Mouse (Mus musculus) left cerebral cortex, postnatal 36 days (tissue): ENCODE measurements at regions not wholly inside any gene's neighbourhood (a gene's known extent, or its start where the extent isn't known, plus 50 kb on each side); places are given as distances from the start of the nearest gene placed in this dataset.
A peak's percentile ranks its signal among the peaks of the same experiment; 100 is the strongest.

Source experiments
- DNase-seq, 2 experiments: peaks; one replicate each; pipeline ENCODE4 v3.0.0; 2021 to 2022; ENCODE audit warnings: low spot score in 2 of 2, mixed read lengths in 1 of 2
- intact Hi-C: fragments of 180-260 bp; cut with DNase I; formaldehyde crosslinking; loops from one replicate; pipeline ENCODE4 v1.15.1; 2025

- intact Hi-C loops = no loop called here
- no peak for DNase-seq
Observed at GRCm38 (mm10) chr16:13001288-13001880, 108.1 kb upstream of the Ercc4 start.

GRCm38 (mm10) chr16:13012863-13013262 is 96.6 kb upstream of the Ercc4 start:
- no peak for DNase-seq
- intact Hi-C loops = no loop called here

- intact Hi-C loops = no loop called here
- DNase-seq = no peak
Observed at GRCm38 (mm10) chr16:13013891-13014644, 95.4 kb upstream of the Ercc4 start.

- intact Hi-C loops = loop anchor here (10.0 kb wide), 2 partner anchors 818 to 1038 kb away; partner anchors contain the start of gene Shisa9
Observed at GRCm38 (mm10) chr16:13022875-13023274, 86.6 kb upstream of the Ercc4 start.

GRCm38 (mm10) chr16:13025393-13025792 is 84.1 kb upstream of the Ercc4 start:
- DNase-seq = peak; percentile 33 to 44
- intact Hi-C loops = loop anchor here (10.0 kb wide), 2 partner anchors 821 to 1041 kb away; partner anchors contain the start of gene Shisa9

More at GRCm38 (mm10) chr16:13022875-13023274, 86.6 kb upstream of the Ercc4 start:
- no peak for DNase-seq

- no peak for DNase-seq
- intact Hi-C loops = no loop called here
Observed at GRCm38 (mm10) chr16:13034136-13034535, 75.3 kb upstream of the Ercc4 start.

GRCm38 (mm10) chr16:13036596-13036995 is 72.9 kb upstream of the Ercc4 start:
- intact Hi-C loops = no loop called here
- DNase-seq = no peak

GRCm38 (mm10) chr16:13040312-13041100 is 69.0 kb upstream of the Ercc4 start:
- intact Hi-C loops = no loop called here
- DNase-seq = no peak

GRCm38 (mm10) chr16:13041356-13041755 is 68.1 kb upstream of the Ercc4 start:
- intact Hi-C loops = no loop called here
- no peak for DNase-seq

GRCm38 (mm10) chr16:13045079-13045590 is 64.3 kb upstream of the Ercc4 start:
- no peak for DNase-seq
- intact Hi-C loops = no loop called here

- DNase-seq = no peak
- intact Hi-C loops = no loop called here
Observed at GRCm38 (mm10) chr16:13046366-13047120, 62.9 kb upstream of the Ercc4 start.

- intact Hi-C loops = no loop called here
- DNase-seq = no peak
Observed at GRCm38 (mm10) chr16:13049321-13049720, 60.2 kb upstream of the Ercc4 start.

- intact Hi-C loops = no loop called here
- DNase-seq = no peak
Observed at GRCm38 (mm10) chr16:13050225-13050892, 59.1 kb upstream of the Ercc4 start.

- DNase-seq = no peak
- intact Hi-C loops = no loop called here
Observed at GRCm38 (mm10) chr16:13054956-13055355, 54.5 kb upstream of the Ercc4 start.
